Mouse (Mus musculus): ENCODE data around the gene Ppia.

- TF ChIP-seq CTCF (IDR thresholded peaks at IDR 0.05), result no peak
- no peak for TF ChIP-seq EP300 (IDR thresholded peaks at IDR 0.05; ENCODE audit: insufficient read depth, low read depth, low read length)
- TF ChIP-seq POLR2A (IDR thresholded peaks at IDR 0.05; ENCODE audit: insufficient read depth, low read depth, low read length), result no peak
These were observed 32.2 kb downstream of the Ppia start for GRCm38 (mm10) chr11:6447493-6447892.
